5 mouse cellular contexts compared by ENCODE assay signal in the genomic region with DNA sequence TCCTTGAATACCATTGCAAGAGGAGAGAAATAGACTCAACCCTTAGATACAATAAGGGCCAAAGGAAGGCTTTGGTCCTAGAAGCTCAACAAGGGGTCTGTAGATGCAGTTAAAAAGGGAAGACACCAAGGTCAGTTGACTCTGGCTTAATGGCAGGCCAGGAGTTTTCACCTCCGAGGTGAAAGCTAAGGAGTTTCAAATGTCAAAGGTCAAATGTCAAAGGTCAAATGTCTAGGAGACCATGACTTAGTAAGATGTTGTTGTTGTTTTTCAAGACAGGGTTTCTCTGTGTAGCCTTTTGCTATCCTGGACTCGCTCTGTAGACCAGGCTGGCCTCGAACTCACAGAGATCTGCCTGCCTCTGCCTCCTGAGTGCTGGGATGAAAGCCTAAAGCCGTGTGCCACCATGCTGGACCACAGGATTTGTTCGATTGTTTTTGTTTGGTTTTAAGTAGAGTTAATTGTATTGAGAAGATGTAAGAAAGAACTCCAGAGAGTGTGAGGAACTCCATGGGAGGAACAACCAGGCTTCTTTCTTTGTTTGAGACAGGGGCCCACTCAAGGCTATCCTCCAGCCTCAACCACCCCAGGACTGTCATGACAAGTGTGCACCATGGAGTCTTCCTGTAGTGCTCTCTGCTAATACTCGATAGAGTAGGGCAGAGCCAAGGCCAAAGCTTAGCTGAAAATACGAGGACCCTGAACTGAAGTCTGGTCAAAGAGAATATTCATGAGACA. TPM values are rescaled to one million over a fixed set of nuclear protein-coding genes. Genes with fewer than 3 reads are reported as not detected.
"Had no signal": no experiment of that assay in that cellular context is flagged by ENCODE, and none has a peak within 500 bp of the region (broad histone marks: within the 10 kb centered on the region; RNA-seq: fewer than 3 reads in every experiment).

No protein-coding gene starts in this region.

- H3K9me3 ChIP-seq: limb, embryonic 12.5 days; liver, embryonic 15.5 days; midbrain, embryonic 10.5 days; neural tube, embryonic 15.5 days had no signal

- H3K4me3 ChIP-seq: limb, embryonic 12.5 days; liver, embryonic 15.5 days; midbrain, embryonic 10.5 days; myocyte; neural tube, embryonic 15.5 days had no signal

- H3K27me3 ChIP-seq: liver, embryonic 15.5 days; neural tube, embryonic 15.5 days had no signal

- H3K4me1 ChIP-seq: neural tube, embryonic 15.5 days had no signal

- H3K27ac ChIP-seq: limb, embryonic 12.5 days; liver, embryonic 15.5 days; midbrain, embryonic 10.5 days; neural tube, embryonic 15.5 days had no signal

- H3K9ac ChIP-seq: limb, embryonic 12.5 days; liver, embryonic 15.5 days; neural tube, embryonic 15.5 days had no signal

- H3K36me3 ChIP-seq: limb, embryonic 12.5 days; liver, embryonic 15.5 days; midbrain, embryonic 10.5 days; neural tube, embryonic 15.5 days had no signal

- H3K4me2 ChIP-seq: limb, embryonic 12.5 days; liver, embryonic 15.5 days; neural tube, embryonic 15.5 days had no signal

RNA-seq across cellular contexts. Expression of a gene that starts 5.9 kb away (rescaled TPM):
- polyA plus RNA-seq: myocyte had no signal
